Mouse (Mus musculus): ENCODE data around the gene Ptpn1.

Ptpn1 gene

GRCm38 (mm10) chr2:167969851-167970541 lies 38.1 kb downstream of the Ptpn1 start:
- no peak for DNase-seq (ENCODE audit: low read depth, low spot score)

- DNase-seq (ENCODE audit: low read depth, low spot score): no peak
These were observed 40.3 kb downstream of the Ptpn1 start for GRCm38 (mm10) chr2:167972146-167972545.

- DNase-seq (ENCODE audit: low read depth, low spot score): no peak
These were observed 41.0 kb downstream of the Ptpn1 start for GRCm38 (mm10) chr2:167972809-167973208.

- no peak for DNase-seq (ENCODE audit: low read depth, low spot score)
These were observed 43.9 kb downstream of the Ptpn1 start for GRCm38 (mm10) chr2:167975746-167976145.

- DNase-seq (ENCODE audit: low read depth, low spot score): no peak
These were observed 46.4 kb downstream of the Ptpn1 start for GRCm38 (mm10) chr2:167978271-167978670.

GRCm38 (mm10) chr2:167980391-167980790 lies 48.5 kb downstream of the Ptpn1 start:
- no peak for DNase-seq (ENCODE audit: low read depth, low spot score)

GRCm38 (mm10) chr2:167982646-167983045 lies 50.8 kb downstream of the Ptpn1 start:
- peak; percentile 51 for DNase-seq (ENCODE audit: low read depth, low spot score)

- no peak for DNase-seq (ENCODE audit: low read depth, low spot score)
These were observed 52.5 kb downstream of the Ptpn1 start for GRCm38 (mm10) chr2:167984371-167984770.

GRCm38 (mm10) chr2:167984946-167985345 lies 53.1 kb downstream of the Ptpn1 start:
- DNase-seq (ENCODE audit: low read depth, low spot score): peak; percentile 36

GRCm38 (mm10) chr2:167986762-167987161 lies 54.9 kb downstream of the Ptpn1 start:
- DNase-seq (ENCODE audit: low read depth, low spot score): peak; percentile 63

GRCm38 (mm10) chr2:167987640-167988039 lies 55.8 kb downstream of the Ptpn1 start:
- peak; percentile 17 for DNase-seq (ENCODE audit: low read depth, low spot score)

- DNase-seq (ENCODE audit: low read depth, low spot score): peak; percentile 22
These were observed 57.5 kb downstream of the Ptpn1 start for GRCm38 (mm10) chr2:167989310-167989709.

GRCm38 (mm10) chr2:167993260-167993659 lies 61.4 kb downstream of the Ptpn1 start:
- DNase-seq (ENCODE audit: low read depth, low spot score): peak; percentile 55

GRCm38 (mm10) chr2:167995870-167996635 lies 64.2 kb downstream of the Ptpn1 start:
- DNase-seq (ENCODE audit: low read depth, low spot score): no peak

- DNase-seq (ENCODE audit: low read depth, low spot score): no peak
These were observed 64.9 kb downstream of the Ptpn1 start for GRCm38 (mm10) chr2:167996672-167997215.

GRCm38 (mm10) chr2:167997562-167997961 lies 65.7 kb downstream of the Ptpn1 start:
- no peak for DNase-seq (ENCODE audit: low read depth, low spot score)

GRCm38 (mm10) chr2:167999145-167999743 lies 67.4 kb downstream of the Ptpn1 start:
- DNase-seq (ENCODE audit: low read depth, low spot score): peak; percentile 73

GRCm38 (mm10) chr2:168002188-168002587 lies 70.3 kb downstream of the Ptpn1 start:
- DNase-seq (ENCODE audit: low read depth, low spot score): no peak

- no peak for DNase-seq (ENCODE audit: low read depth, low spot score)
These were observed 71.0 kb downstream of the Ptpn1 start for GRCm38 (mm10) chr2:168002884-168003283.

GRCm38 (mm10) chr2:168003431-168003830 lies 71.6 kb downstream of the Ptpn1 start:
- DNase-seq (ENCODE audit: low read depth, low spot score): no peak

GRCm38 (mm10) chr2:168004369-168004768 lies 72.5 kb downstream of the Ptpn1 start:
- DNase-seq (ENCODE audit: low read depth, low spot score): peak; percentile 48

- DNase-seq (ENCODE audit: low read depth, low spot score): no peak
These were observed 73.1 kb downstream of the Ptpn1 start for GRCm38 (mm10) chr2:168005005-168005404.
